Mouse (Mus musculus): Measurements from ENCODE around the gene Crmp1. TPM values are rescaled to one million over a fixed set of nuclear protein-coding genes. Genes with fewer than 3 reads are reported as not detected.
A peak's percentile ranks its signal among the peaks of the same experiment; 100 is the strongest.

Gene Crmp1
- total RNA-seq, 2 experiments from 2014 or later: 0.18 to 0.56 TPM

GRCm38 (mm10) chr5:37219615-37220014 lies 22.1 kb upstream of the Crmp1 start:
- no peak overlapping the region for H3K4me3 ChIP-seq
- no peak for TF ChIP-seq CTCF (IDR thresholded peaks at IDR 0.05)
- DNase-seq: no peak
- intact Hi-C loops (cut with DNase I): no loop called here
- H3K27ac ChIP-seq: no peak overlapping the region

- H3K4me3 ChIP-seq: no peak overlapping the region
- no peak overlapping the region for H3K27ac ChIP-seq
- DNase-seq: no peak
- intact Hi-C loops (cut with DNase I): no loop called here
- no peak for TF ChIP-seq CTCF (IDR thresholded peaks at IDR 0.05)
Observed at GRCm38 (mm10) chr5:37220575-37220974, 21.2 kb upstream of the Crmp1 start.

- Histone ChIP-seq H3K4me3 (no peak overlapping the region), H3K27ac (no peak overlapping the region)
- no peak for TF ChIP-seq CTCF (IDR thresholded peaks at IDR 0.05)
- DNase-seq: no peak
- intact Hi-C loops (cut with DNase I): no loop called here
Observed at GRCm38 (mm10) chr5:37221563-37221962, 20.2 kb upstream of the Crmp1 start.

GRCm38 (mm10) chr5:37222316-37222715 lies 19.4 kb upstream of the Crmp1 start:
- intact Hi-C loops (cut with DNase I): no loop called here

GRCm38 (mm10) chr5:37225708-37226107 lies 16.0 kb upstream of the Crmp1 start:
- TF ChIP-seq CTCF (IDR thresholded peaks at IDR 0.05): no peak
- no peak overlapping the region for H3K27ac ChIP-seq
- no peak for DNase-seq
- intact Hi-C loops (cut with DNase I): no loop called here
- H3K4me3 ChIP-seq: no peak overlapping the region

More at GRCm38 (mm10) chr5:37222316-37222715, 19.4 kb upstream of the Crmp1 start:
- no peak for TF ChIP-seq CTCF (IDR thresholded peaks at IDR 0.05)
- no peak for DNase-seq
- no peak overlapping the region for H3K4me3 ChIP-seq
- H3K27ac ChIP-seq: no peak overlapping the region

GRCm38 (mm10) chr5:37227956-37228680 lies 13.6 kb upstream of the Crmp1 start:
- no peak for DNase-seq
- intact Hi-C loops (cut with DNase I): no loop called here
- no peak for TF ChIP-seq CTCF (IDR thresholded peaks at IDR 0.05)
- no peak overlapping the region for H3K4me3 ChIP-seq
- no peak overlapping the region for H3K27ac ChIP-seq

- Histone ChIP-seq H3K27ac (no peak overlapping the region), H3K4me3 (no peak overlapping the region)
- TF ChIP-seq CTCF (IDR thresholded peaks at IDR 0.05): no peak
- intact Hi-C loops (cut with DNase I): no loop called here
- DNase-seq: no peak
Observed at GRCm38 (mm10) chr5:37228894-37229293, 12.8 kb upstream of the Crmp1 start.

GRCm38 (mm10) chr5:37233010-37233557 lies 8.7 kb upstream of the Crmp1 start:
- no peak overlapping the region for H3K27ac ChIP-seq
- TF ChIP-seq CTCF (IDR thresholded peaks at IDR 0.05): no peak
- no peak for DNase-seq
- H3K4me3 ChIP-seq: no peak overlapping the region
- intact Hi-C loops (cut with DNase I): no loop called here

- Histone ChIP-seq H3K27ac (no peak overlapping the region), H3K4me3 (no peak overlapping the region)
- TF ChIP-seq CTCF (IDR thresholded peaks at IDR 0.05): no peak
- DNase-seq: no peak
- intact Hi-C loops (cut with DNase I): no loop called here
Observed at GRCm38 (mm10) chr5:37238654-37239053, 3.1 kb upstream of the Crmp1 start.

GRCm38 (mm10) chr5:37240550-37240949 lies 1.2 kb upstream of the Crmp1 start:
- DNase-seq: no peak
- TF ChIP-seq CTCF (IDR thresholded peaks at IDR 0.05): no peak
- intact Hi-C loops (cut with DNase I): no loop called here
- no peak overlapping the region for H3K27ac ChIP-seq
- H3K4me3 ChIP-seq: no peak overlapping the region

GRCm38 (mm10) chr5:37241224-37241623 lies 516 bp upstream of the Crmp1 start:
- no peak for DNase-seq
- no peak for TF ChIP-seq CTCF (IDR thresholded peaks at IDR 0.05)
- Histone ChIP-seq H3K27ac (no peak overlapping the region), H3K4me3 (no peak overlapping the region; the same call in 1 of the 2 replicates)
- intact Hi-C loops (cut with DNase I): no loop called here

- no peak overlapping the region for H3K27ac ChIP-seq
- intact Hi-C loops (cut with DNase I): no loop called here
- peak overlapping the region; percentile 48 for H3K4me3 ChIP-seq
- TF ChIP-seq CTCF (IDR thresholded peaks at IDR 0.05): no peak
- no peak for DNase-seq
Observed at GRCm38 (mm10) chr5:37242360-37243168, 824 bp downstream of the Crmp1 start.

All from gastrocnemius, adult 2 months (tissue).